Mouse (Mus musculus) 3134 (cell line): ENCODE measurements around the gene A430078G23Rik.
"Not testable (repeated sequence)": the region's sequence is repeated elsewhere in the genome, so short reads cannot be mapped to it uniquely, and the experiment has no call there.

Experiments
- DNase-seq: peaks from one replicate; pipeline ENCODE4 v3.0.0-alpha.2; 2011; ENCODE audit warnings: low spot score; ENCODE audit not compliant: insufficient read length; ENCODE audit errors: extremely low read depth

Gene A430078G23Rik

DNA sequence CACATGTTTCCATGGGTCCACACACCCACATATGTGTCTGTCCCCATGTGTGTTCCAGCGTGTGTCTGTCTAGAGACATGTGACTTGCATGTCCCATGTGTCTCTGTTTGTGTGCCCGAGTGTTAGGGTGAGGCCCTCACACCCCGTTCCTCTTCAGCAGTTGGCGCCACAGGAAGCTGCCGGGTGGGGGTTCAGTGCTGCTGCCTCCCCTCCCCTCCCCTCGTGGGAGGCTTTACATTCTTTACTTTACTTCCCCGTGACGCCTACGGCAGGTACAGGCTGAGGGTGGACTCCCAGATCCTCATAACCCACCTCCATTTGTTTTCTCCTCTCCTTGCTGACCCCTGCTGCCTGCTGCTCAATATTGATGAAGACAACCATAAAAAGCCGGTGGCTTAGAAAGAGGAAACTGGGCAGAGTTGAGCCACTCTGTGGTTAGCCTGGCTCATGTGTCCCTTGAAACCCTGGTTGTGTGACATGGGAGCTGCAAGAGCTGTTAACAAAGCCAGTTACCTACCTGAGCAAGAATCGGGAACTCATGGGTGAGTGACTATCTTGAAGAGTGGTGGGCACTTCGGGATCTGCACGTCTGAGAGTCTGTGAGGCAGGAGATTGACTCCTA is at the start of gene A430078G23Rik:
Gene A430078G23Rik, plus strand, starts transcription at position 227 of the 622 bp plus-strand sequence.
- no peak for DNase-seq

DNA sequence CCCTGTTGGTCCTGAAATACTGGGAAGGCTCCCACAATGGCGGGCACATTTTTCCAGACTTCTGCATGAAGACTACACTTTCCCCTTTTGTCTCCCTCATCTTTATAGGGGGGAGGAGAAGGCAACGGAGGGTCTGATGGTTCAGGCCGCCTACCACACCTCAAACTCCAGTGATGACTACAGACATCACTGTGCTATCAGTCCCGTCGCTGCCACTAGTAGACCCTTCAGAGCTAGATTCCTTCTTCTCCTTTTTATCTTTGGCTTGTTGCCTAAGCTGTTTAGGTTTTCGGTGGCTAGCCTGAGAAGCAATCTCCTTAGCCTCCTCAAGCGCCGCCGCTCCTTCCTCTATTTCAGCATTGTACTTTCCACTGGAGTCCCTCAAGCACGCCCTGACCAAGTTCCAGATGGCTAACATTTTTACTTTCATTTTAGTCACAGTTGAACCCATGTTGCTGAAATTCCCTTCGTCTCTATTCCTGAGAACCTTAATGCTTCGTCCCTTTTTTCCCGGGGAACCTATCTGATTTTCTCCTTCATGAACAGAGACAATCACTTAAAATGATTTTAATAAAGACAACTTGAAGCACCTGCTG is 44.9 kb upstream of the A430078G23Rik start:
- DNase-seq = not testable (repeated sequence)

DNA sequence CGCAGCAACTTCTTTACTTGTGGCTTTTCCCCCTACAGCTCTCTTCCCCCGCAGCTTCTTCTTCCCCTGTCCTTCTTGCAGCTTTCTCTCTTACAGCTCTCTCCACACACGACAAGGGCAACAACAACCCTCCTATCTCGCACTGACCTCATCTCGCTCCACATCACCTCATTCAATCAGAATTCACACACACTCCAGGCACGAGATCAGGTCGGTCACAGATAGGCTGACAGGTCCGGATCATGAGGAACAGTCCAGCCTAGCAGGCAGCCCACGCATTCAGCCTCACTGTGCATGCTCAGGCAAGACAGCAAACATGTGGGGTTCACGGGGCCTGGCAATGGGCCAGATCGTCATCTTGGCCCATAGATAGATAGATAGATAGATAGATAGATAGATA is 43.6 kb upstream of the A430078G23Rik start:
- DNase-seq = no peak

DNA sequence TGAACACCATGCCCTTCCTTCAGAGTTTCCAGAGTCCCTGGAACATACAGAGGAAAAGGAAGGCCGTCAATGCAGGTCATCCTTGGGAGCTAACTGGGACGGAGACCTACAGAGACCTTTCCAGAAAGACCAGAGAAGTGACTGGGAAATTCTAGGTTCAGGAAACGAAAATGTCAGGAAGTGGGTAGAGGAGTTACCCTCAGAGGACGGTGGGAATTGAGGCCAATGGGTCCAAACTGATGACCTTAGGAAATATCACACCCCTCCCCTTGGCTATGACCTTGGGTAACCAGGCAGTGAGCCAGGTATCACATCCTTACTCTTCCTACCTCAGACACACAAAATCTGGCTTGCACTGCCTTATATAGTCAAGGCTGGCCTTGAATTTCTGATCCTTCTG is 41.7 kb upstream of the A430078G23Rik start:
- no peak for DNase-seq

DNA sequence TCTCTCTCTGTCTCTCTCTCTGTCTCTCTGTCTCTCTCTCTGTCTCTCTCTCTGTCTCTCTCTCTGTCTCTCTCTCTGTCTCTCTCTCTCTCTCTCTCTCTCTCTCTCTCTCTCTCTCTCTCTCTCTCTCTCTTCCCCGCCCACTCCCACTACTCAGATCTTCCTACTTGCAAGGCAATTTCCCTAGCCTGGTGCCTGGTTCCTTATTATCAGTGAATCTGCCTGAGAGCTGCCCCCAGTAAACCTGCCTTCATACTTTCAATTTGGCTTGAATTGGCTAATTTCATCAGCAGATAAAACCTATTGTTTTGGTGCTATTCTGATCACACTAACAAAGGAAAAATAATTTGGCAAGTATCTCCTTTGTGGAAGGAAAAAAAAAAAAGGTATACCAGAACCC is 39.8 kb upstream of the A430078G23Rik start:
- not testable (repeated sequence) for DNase-seq

DNA sequence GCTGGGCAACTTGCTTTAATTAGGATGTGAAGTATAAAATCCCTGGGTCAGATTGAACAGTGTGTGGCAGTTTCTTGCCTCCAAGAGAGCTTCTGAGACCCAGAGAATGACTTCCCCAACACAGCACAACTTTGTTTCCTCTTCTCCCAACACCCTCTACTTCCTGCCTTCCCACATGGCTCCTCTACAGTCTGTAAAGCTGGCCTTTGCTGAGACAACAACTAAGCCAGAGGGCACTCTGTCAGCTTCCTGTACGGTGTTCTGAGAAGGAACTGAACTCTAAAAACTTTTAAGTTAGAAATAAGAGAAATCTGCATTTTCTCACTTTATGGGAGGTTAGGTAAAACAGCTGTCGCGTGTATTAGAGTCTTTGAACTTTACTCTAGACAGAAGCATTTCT is 39.4 kb upstream of the A430078G23Rik start:
- no peak for DNase-seq

DNA sequence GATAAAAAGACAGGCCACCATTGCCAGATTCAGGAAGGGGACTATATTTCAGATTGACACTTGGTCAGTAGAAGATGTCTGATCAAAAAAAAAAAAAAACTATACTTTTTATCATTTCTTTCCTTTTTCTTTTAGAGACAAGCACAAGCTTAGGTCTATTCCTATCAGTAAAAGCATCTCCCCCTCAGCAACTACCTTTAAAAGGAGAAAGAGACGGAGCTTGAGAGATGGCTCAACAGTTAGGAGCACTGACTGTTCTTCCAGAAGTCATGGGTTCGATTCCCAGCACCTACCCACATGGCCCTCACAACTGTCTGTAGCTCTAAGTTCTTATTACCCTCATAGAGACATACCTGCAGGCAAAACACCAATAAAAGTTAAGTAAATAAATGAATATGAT is 38.9 kb upstream of the A430078G23Rik start:
- DNase-seq = no peak

DNA sequence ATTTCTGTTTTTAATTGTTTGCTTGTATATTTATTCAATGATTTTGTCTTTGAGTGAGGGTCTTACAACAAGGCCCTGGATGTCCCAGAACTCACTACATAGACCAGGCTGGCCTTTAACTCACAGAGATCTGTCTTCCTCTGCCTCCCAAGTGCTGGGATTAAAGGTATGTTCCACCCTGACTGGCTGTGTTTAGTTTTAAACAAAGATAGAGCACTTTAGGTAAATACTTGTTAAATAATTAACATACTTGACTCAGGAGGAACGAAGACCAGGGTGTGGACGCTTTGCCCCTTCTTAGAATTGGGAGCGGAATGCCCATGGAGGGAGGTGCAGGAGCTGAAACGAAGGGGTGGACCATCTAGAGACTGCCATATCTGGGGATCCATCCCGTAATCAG is 36.6 kb upstream of the A430078G23Rik start:
- DNase-seq = no peak

DNA sequence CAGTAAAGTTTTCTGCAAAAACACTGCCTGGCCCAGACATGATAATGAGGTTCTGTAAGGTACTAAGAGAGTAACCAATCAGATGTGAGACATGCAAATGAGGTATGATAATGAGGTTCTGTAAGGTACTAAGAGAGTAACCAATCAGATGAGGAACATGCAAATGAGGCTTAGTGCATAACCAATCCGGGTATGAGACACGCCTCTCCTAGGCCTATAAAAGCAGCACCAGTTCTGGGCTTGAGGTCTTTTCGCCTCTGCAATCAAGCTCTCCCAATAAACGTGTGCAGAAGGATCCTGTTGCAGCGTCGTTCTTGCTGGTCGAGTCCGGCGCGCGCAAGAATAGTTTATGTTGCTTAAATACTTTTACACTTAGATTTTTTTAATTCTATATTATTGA is 33.9 kb upstream of the A430078G23Rik start:
- not testable (repeated sequence) for DNase-seq

DNA sequence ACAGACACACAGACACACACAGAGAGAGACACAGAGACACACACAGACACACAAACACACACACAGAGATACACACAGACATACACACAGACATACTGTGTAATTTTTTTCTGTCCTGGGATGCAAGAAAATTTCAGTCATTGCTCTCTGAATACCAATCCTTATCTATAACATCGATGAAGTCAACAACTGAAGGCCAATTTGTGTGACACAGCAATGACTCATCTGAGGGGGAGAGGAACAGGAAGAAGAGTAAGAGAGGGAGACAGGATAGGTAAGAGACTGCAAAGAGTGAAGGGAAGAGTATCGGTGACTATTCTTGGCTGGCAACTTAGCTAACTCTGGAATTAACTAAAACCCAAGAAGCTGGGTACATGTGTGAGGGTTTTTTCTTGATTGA is 29.0 kb upstream of the A430078G23Rik start:
- DNase-seq = no peak

DNA sequence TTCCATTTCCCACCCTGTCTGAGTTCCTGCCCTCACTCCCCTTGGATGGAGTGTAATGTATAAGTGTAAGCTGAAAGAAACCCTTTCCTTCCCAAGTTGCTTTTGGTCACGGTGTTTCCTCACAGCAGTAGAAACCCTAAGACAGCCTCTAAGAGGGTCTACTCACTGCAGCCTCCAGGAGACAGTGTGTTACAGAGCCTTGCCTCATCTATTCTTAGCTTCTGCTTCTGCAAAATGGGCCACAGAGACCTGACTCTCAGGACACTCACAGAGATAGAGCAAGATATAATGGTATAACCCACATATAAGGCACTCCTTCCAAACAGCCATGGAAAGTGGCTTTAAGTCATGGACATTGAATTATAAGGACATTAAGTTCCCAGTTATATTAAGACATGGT is 26.2 kb upstream of the A430078G23Rik start:
- no peak for DNase-seq

DNA sequence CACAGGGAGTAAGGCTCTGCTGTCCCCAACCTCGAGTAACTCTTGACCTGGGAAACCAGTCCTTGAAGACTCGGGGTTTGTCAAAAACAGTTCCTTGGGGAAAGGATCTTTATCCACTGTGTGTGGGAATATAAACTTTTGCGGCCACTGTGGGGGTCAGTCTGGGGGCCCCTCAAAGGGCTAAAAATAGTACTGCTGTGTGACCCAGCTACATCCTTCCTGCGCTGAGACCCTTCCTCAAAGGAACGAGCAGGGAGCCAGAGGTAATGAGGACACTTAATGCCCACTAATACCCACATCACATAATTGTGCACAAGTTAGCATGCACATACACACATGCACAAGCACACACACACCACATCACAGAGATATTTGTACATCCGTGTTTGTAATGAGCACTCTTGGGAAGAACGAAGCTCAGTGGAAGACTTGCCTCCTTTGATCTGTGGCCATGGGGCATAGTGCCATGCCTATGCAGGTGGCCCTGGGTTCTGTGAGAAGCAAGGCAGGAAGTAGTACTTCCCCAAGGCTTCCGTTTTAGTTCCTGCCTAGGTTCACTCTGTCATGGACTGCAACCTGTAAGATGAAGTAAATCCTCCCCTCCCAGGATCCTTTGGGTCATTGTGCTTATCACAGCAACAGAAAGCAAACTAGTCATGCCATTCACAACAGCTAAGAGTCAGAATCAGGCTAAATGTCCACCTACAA is 25.5 kb upstream of the A430078G23Rik start:
- DNase-seq = no peak

DNA sequence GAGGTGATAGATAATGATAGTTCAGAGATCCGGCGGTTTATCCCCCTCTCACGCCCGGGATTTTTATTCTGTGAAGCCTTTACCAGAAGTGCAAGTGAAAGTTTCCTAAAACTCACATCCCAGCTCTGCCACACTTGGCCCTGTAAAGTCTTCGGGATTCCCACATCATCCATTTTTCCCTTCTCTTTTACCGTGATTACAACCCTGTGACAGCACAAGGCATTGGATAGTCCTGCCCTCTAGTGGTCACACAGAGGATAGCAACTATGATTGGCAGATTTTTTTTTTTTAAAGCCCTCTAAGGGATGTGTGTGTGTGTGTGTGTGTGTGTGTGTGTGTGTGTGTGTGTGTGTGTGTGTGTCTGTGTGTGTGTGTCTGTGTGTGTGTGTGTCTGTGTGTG is 22.6 kb upstream of the A430078G23Rik start:
- peak; percentile 22 for DNase-seq

DNA sequence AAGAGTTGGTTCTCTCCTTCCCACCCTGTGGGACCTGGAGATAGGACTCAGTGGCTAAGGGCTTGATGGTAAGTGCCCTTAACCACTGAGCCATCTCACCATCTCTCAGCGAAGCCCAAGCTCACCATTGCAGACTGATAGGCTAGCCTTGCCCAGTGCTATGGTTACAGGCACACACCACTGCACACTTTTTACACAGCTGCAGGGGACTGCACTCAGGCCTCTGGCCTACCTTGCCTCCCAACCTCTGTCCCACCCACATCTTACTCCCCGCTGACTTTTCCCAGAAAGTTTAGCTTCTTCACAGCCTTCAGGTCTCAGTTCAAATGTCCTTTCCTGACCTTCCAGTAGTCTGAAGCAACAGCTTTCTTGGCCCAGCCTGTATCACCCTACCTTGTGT is 21.5 kb upstream of the A430078G23Rik start:
- no peak for DNase-seq

DNA sequence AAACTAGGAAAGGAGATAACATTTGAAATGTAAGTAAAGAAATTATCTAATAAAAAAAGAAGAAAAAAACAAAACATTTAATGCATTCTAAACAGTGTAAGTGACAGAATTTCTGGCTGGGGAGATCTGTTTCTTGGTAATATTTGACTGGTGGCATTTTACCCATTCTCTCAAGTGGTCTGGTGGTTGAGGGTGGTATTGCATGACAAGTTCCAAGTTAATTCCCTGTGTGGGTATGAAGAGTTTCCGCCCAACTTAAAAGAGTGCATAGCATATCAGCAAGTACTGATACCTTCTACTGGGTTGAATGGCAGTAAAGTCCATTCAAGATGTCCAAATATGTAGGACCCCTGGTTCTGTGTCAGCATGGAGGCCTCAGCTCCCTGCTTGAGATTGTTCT is 17.3 kb upstream of the A430078G23Rik start:
- no peak for DNase-seq

DNA sequence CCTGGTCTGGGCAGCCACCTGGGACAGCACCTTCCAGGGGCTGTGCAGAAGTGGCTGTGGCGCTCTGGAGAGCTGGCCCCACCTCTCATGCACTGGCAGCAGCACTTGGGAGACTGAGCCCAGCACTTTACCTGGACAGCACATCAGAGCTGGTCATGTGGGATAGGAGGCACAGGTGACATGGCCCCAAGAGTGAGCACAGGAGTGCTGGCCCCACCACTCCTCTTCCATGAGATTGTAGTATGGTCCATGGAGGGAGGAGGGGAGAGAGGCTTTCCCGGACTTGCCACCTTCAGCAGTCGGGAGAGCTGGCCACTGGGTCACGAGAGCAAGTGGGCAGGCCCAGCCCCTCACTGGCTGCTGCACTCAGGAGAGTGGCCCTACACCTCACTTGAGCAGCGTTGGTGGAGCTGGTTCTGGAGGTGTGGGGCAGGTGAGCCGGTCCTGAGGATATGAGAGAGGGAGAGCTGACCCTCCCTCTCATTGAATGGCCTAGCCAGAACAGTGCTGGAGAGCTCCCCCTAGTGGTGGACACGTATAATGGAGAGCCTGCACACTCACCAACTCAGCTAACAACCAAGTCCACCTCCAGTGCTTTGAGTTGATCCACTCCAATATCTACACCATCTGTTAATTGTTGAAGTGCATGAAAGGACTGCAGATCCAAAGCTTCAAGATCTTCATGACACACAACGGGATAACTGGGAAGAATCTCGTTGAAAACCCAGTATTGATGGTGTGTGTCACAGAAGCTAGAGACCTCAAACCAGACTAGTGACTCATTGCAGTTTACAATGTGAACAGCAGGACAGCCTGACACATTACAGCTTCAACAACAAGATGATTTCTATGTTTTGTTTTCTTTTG is 16.3 kb upstream of the A430078G23Rik start:
- DNase-seq = peak; percentile 44

DNA sequence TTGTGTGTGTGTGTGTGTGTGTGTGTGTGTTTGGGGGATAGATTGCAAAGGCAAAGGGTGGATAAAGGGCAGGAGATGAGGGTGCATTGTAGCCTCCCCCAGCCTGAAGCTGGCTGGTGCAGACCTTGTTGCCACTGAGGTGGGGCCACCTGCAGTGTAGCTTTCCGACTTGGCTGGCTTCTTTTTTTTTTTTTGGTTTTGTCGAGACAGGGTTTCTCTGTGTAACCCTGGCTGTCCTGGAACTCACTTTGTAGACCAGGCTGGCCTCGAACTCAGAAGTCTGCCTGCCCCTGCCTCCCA is 15.7 kb upstream of the A430078G23Rik start:
- not testable (repeated sequence) for DNase-seq

DNA sequence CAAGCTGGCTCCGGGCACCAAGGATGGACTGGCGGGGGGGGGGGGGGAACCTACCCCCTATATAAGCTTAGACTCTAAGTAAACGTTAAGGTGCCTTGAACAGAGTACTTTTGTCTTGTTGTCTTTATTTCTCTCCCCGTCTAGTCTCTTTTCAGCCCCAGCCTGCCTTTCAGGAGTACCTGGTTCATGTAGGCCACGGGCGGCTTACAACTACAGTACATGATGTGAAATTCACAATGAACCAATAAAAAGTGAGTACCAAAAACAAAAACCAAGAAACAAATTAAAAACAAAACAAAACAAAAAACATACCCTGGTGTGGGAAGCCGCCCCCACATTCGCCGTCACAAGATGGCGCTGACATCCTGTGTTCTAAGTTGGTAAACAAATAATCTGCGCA is 15.2 kb upstream of the A430078G23Rik start:
- DNase-seq = no peak

DNA sequence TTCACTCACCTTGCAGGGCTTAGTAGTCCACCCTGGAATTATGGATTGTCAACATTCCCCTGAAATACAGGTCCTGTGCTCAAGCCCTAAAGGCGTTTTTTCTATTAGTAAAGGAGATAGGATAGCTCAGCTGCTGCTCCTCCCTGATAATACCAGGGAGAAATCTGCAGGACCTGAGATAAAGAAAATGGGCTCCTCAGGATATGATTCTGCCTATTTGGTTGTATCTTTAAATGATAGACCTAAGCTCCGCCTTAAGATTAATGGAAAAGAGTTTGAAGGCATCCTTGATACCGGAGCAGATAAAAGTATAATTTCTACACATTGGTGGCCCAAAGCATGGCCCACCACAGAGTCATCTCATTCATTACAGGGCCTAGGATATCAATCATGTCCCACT is 12.5 kb upstream of the A430078G23Rik start:
- not testable (repeated sequence) for DNase-seq

DNA sequence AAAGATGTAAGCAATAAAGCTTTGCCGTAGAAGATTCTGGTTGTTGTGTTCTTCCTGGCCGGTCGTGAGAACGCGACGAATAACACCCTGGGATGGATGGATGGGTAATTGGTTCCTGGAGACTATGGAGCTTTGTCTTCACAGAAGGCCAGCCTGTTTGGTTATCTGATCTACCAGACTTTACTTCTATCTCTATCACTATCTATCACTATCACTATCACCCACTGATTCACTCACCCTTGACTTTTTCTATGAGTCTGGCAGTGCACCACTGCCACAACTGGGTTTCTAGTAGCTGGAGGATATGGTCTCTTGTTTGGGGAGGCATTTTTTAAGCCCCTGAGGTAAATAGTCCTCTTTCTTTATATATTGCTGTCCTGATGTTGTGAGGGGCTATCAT is 7.9 kb upstream of the A430078G23Rik start:
- no peak for DNase-seq

DNA sequence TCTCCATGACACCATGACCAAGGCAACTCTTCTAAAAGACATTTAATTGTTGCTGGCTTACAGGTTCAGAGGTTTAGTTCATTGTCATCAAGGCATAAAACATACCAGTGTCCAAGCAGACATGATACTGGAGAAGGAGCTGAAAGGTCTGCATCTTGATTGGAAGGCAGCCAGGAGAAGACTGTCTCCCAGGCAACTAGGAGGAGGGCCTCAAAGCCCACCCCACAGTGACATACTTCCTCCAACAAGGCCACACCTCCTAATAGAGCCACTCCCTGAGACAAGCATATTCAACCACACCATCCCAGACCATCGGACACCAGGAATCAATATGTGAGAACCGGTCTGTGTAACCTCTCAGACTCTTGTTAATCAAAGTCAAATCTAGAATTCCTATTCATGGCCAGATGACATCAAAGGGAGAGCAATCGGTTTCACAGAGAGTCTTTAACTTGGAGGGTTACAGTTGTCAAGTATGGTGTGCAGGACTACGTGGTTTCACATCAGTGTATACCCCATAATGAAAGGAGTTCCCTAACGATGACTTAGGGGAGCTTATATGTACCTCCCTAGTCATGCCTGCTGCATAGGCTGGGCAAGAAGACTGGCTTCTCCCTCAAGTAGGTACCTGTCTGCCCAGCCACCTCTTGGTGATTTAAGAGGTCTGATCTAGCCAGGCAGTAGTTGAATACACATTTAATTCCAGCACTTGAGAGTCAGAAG is 6.4 kb upstream of the A430078G23Rik start:
- DNase-seq = no peak
